Mouse (Mus musculus) gastrocnemius, adult 8-10 months (tissue): ENCODE results near the gene Mtmr12. TPM values are rescaled to one million over a fixed set of nuclear protein-coding genes. Genes with fewer than 3 reads are reported as not detected.
"Not testable (repeated sequence)": the region's sequence is repeated elsewhere in the genome, so short reads cannot be mapped to it uniquely, and the experiment has no call there.

Source experiments
- DNase-seq, 2 experiments: peaks; one replicate each; pipeline ENCODE4 v3.0.0; 2022; ENCODE audit warnings: low spot score in 2 of 2
- total RNA-seq, 4 experiments: library from RNA; stranded (reverse); gene quantifications; 2 replicates each; pipeline ENCODE4 v1.2.4; 2022

Gene Mtmr12
- 1 to 10 TPM; 2.7 to 4.6 (median 3.7) TPM for total RNA-seq

GRCm38 (mm10) chr15:12204319-12205159 lies at the start of gene Mtmr12:
Gene Mtmr12 (plus strand): TSS chr15:12205028.
- peak; percentile 99 to 100 for DNase-seq

GRCm38 (mm10) chr15:12178126-12178525 lies 26.7 kb upstream of the Mtmr12 start:
- no peak for DNase-seq

- not testable (repeated sequence) for DNase-seq
Measured at GRCm38 (mm10) chr15:12181181-12181805, 23.5 kb upstream of the Mtmr12 start.

GRCm38 (mm10) chr15:12193880-12194816 lies 10.7 kb upstream of the Mtmr12 start:
- DNase-seq = no peak

- no peak for DNase-seq
Measured at GRCm38 (mm10) chr15:12194817-12195735, 9.8 kb upstream of the Mtmr12 start.

- no peak for DNase-seq
Measured at GRCm38 (mm10) chr15:12195966-12196365, 8.9 kb upstream of the Mtmr12 start.

GRCm38 (mm10) chr15:12196410-12197191 lies 8.2 kb upstream of the Mtmr12 start:
- DNase-seq = peak in 1 of 2 experiments; percentile 27

- DNase-seq = no peak
Measured at GRCm38 (mm10) chr15:12197361-12197760, 7.5 kb upstream of the Mtmr12 start.

GRCm38 (mm10) chr15:12200021-12200420 lies 4.8 kb upstream of the Mtmr12 start:
- no peak for DNase-seq

GRCm38 (mm10) chr15:12201856-12202255 lies 3.0 kb upstream of the Mtmr12 start:
- DNase-seq = no peak

- DNase-seq = no peak
Measured at GRCm38 (mm10) chr15:12202456-12202855, 2.4 kb upstream of the Mtmr12 start.

GRCm38 (mm10) chr15:12203008-12203407 lies 1.8 kb upstream of the Mtmr12 start:
- DNase-seq = not testable (repeated sequence)

GRCm38 (mm10) chr15:12203512-12204318 lies 1.1 kb upstream of the Mtmr12 start:
- no peak for DNase-seq

GRCm38 (mm10) chr15:12205160-12205901 lies 503 bp downstream of the Mtmr12 start:
- DNase-seq = no peak

GRCm38 (mm10) chr15:12205902-12206645 lies 1.2 kb downstream of the Mtmr12 start:
- no peak for DNase-seq

- DNase-seq = no peak
Measured at GRCm38 (mm10) chr15:12206646-12207222, 1.9 kb downstream of the Mtmr12 start.

- no peak for DNase-seq
Measured at GRCm38 (mm10) chr15:12207556-12208090, 2.8 kb downstream of the Mtmr12 start.
